Mouse (Mus musculus): ENCODE data around the gene Ccdc103. TPM values are rescaled to one million over a fixed set of nuclear protein-coding genes. Genes with fewer than 3 reads are reported as not detected.
A peak's percentile ranks its signal among the peaks of the same experiment; 100 is the strongest.

The Ccdc103 gene
- polyA plus RNA-seq, 1 experiment = not detected

GRCm38 (mm10) chr11:102864272-102864671 lies 16.7 kb upstream of the Ccdc103 start:
- H3K36me3 ChIP-seq (ENCODE audit: control insufficient read depth, insufficient read depth, low read length) = peaks cover 50% of the 10 kb centered on the region
- no peaks in the 10 kb centered on the region for H3K27me3 ChIP-seq (ENCODE audit: control insufficient read depth, insufficient read depth, low read length)
- TF ChIP-seq CTCF (IDR thresholded peaks at IDR 0.05; ENCODE audit: extremely low read depth, insufficient read length, insufficient replicate concordance, low read depth, low read length) (no peak), POLR2A (IDR thresholded peaks at IDR 0.05; ENCODE audit: low read depth, low read length) (no peak)
- H3K27ac ChIP-seq (ENCODE audit: insufficient read depth, low read depth, low read length) = no peak overlapping the region
- no peaks in the 10 kb centered on the region for H3K4me1 ChIP-seq (ENCODE audit: control insufficient read depth, insufficient read depth, insufficient read length, low read length)
- no peak overlapping the region for H3K4me3 ChIP-seq (ENCODE audit: low read depth, low read length)
- 21% methylated on average over 4 of the region's 4 CpGs for WGBS

- no peaks in the 10 kb centered on the region for H3K27me3 ChIP-seq (ENCODE audit: control insufficient read depth, insufficient read depth, low read length)
- H3K36me3 ChIP-seq (ENCODE audit: control insufficient read depth, insufficient read depth, low read length) = peaks cover 34% of the 10 kb centered on the region
- H3K4me3 ChIP-seq (ENCODE audit: low read depth, low read length) = no peak overlapping the region
- TF ChIP-seq POLR2A (IDR thresholded peaks at IDR 0.05; ENCODE audit: low read depth, low read length) (no peak), CTCF (IDR thresholded peaks at IDR 0.05; ENCODE audit: extremely low read depth, insufficient read length, insufficient replicate concordance, low read depth, low read length) (no peak)
- no peak overlapping the region for H3K27ac ChIP-seq (ENCODE audit: insufficient read depth, low read depth, low read length)
- H3K4me1 ChIP-seq (ENCODE audit: control insufficient read depth, insufficient read depth, insufficient read length, low read length) = peaks cover under 1% of the 10 kb centered on the region; the same call in 1 of the 2 replicates
- 90% methylated on average over 7 of the region's 7 CpGs for WGBS
Measured at GRCm38 (mm10) chr11:102874801-102875334, 6.1 kb upstream of the Ccdc103 start.

GRCm38 (mm10) chr11:102879558-102879957 lies 1.4 kb upstream of the Ccdc103 start:
- Histone ChIP-seq H3K27ac (ENCODE audit: insufficient read depth, low read depth, low read length) (no peak overlapping the region), H3K36me3 (ENCODE audit: control insufficient read depth, insufficient read depth, low read length) (peaks cover 16% of the 10 kb centered on the region), H3K27me3 (ENCODE audit: control insufficient read depth, insufficient read depth, low read length) (no peaks in the 10 kb centered on the region), H3K4me1 (ENCODE audit: control insufficient read depth, insufficient read depth, insufficient read length, low read length) (peaks cover 6% of the 10 kb centered on the region; the same call in 1 of the 2 replicates), H3K4me3 (ENCODE audit: low read depth, low read length) (no peak overlapping the region)
- TF ChIP-seq POLR2A (IDR thresholded peaks at IDR 0.05; ENCODE audit: low read depth, low read length) (no peak), CTCF (IDR thresholded peaks at IDR 0.05; ENCODE audit: extremely low read depth, insufficient read length, insufficient replicate concordance, low read depth, low read length) (no peak)
- 86% methylated on average over 2 of the region's 2 CpGs for WGBS

DNA sequence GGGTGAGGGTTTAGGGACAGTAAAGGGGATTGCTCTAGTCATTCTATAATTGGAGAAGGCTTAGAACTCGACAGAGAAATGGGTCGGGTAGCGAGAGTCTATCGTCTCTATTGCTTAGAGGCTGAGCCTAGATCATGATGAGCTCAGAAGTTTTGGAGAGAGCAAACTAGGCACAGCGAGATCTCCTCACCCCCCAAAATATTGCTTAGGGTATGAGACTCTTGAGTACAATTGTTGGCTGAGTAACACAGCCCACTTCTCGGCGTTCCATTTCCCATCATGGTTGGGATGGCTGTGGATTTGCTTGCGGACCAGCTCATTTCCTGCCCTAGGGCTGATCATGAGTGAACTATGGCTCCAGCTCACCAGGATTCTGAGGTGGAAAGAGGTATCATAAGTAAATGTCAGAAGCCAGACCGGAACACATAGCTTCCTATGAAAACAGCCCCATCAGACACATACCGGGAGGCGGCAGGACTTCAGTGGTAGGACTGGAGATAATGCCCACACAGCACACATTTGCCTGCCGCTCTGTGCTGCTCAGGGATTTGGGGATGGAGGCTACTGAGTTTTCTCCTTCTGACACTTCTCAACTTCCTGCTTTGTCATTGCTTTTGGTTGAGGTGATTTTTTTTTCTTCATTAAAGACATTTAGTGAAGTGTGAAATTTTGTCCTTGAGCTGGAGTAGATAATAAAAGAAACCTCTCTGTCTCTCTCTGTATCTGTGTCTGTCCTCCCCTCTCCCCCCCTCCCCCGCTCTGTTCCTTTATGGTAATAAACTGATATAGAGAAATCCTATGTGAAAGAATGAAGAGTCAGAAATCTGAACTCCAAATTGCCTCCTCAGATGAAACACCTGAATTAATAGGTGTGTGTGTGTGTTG lies 552 bp downstream of the Ccdc103 start:
- H3K27me3 ChIP-seq (ENCODE audit: control insufficient read depth, insufficient read depth, low read length) = no peaks in the 10 kb centered on the region
- TF ChIP-seq POLR2A (IDR thresholded peaks at IDR 0.05; ENCODE audit: low read depth, low read length) (no peak), CTCF (IDR thresholded peaks at IDR 0.05; ENCODE audit: extremely low read depth, insufficient read length, insufficient replicate concordance, low read depth, low read length) (no peak)
- 10% methylated on average over 13 of the region's 13 CpGs for WGBS

GRCm38 (mm10) chr11:102884616-102885219 lies 3.7 kb downstream of the Ccdc103 start, which contains the start of gene Fam187a:
Gene Fam187a, plus strand, starts transcription at chr11:102885169.
- no peaks in the 10 kb centered on the region for H3K36me3 ChIP-seq (ENCODE audit: control insufficient read depth, insufficient read depth, low read length)
- TF ChIP-seq CTCF (IDR thresholded peaks at IDR 0.05; ENCODE audit: extremely low read depth, insufficient read length, insufficient replicate concordance, low read depth, low read length) (no peak), POLR2A (IDR thresholded peaks at IDR 0.05; ENCODE audit: low read depth, low read length) (no peak)
- no peaks in the 10 kb centered on the region for H3K27me3 ChIP-seq (ENCODE audit: control insufficient read depth, insufficient read depth, low read length)
- no peak within 1 kb of the TSS for H3K4me3 ChIP-seq (ENCODE audit: low read depth, low read length)
- 21% methylated on average over 10 of the region's 10 CpGs for WGBS
- H3K4me1 ChIP-seq (ENCODE audit: control insufficient read depth, insufficient read depth, insufficient read length, low read length) = peaks cover 10% of the 10 kb centered on the region; the same call in 1 of the 2 replicates
- no peak within 1 kb of the TSS for H3K27ac ChIP-seq (ENCODE audit: insufficient read depth, low read depth, low read length)

More for the DNA sequence above, 552 bp downstream of the Ccdc103 start:
- Histone ChIP-seq H3K4me1 (ENCODE audit: control insufficient read depth, insufficient read depth, insufficient read length, low read length) (peaks cover 10% of the 10 kb centered on the region; the same call in 1 of the 2 replicates), H3K4me3 (ENCODE audit: low read depth, low read length) (peak overlapping the region; percentile 85), H3K27ac (ENCODE audit: insufficient read depth, low read depth, low read length) (no peak overlapping the region), H3K36me3 (ENCODE audit: control insufficient read depth, insufficient read depth, low read length) (peaks cover 8% of the 10 kb centered on the region)

DNA sequence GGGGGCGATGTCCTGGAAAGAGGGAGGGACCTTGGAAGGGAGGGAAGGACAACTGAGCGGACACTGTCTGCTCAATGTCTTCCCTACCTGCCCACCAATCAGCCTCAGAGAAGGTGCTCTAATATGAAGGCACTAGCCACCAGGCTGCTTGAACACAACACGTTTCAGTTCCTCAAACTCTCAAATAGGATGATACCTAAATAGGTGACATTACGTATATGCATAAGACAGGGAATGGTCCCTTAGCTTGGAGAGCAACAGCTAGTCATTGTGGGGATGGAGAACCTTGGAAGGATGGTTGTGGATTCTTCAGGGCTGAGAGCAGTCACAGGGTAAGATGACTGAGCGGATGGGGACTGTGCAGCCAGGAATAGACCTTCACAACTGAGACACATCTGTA lies 6.4 kb downstream of the Ccdc103 start:
- 75% methylated on average over 5 of the region's 5 CpGs for WGBS
- no peak for TF ChIP-seq POLR2A (IDR thresholded peaks at IDR 0.05; ENCODE audit: low read depth, low read length)
- no peak for TF ChIP-seq CTCF (IDR thresholded peaks at IDR 0.05; ENCODE audit: extremely low read depth, insufficient read length, insufficient replicate concordance, low read depth, low read length)

More for the DNA sequence above, 6.4 kb downstream of the Ccdc103 start:
- no peak overlapping the region for H3K4me3 ChIP-seq (ENCODE audit: low read depth, low read length)
- no peaks in the 10 kb centered on the region for H3K27me3 ChIP-seq (ENCODE audit: control insufficient read depth, insufficient read depth, low read length)
- H3K27ac ChIP-seq (ENCODE audit: insufficient read depth, low read depth, low read length) = no peak overlapping the region
- H3K4me1 ChIP-seq (ENCODE audit: control insufficient read depth, insufficient read depth, insufficient read length, low read length) = peaks cover 4% of the 10 kb centered on the region; the same call in 1 of the 2 replicates
- H3K36me3 ChIP-seq (ENCODE audit: control insufficient read depth, insufficient read depth, low read length) = no peaks in the 10 kb centered on the region

Data from small intestine, adult 2 months (tissue).